Mouse (Mus musculus) liver, embryonic 14.5 days (tissue): ENCODE data around the gene Ttc41. TPM values are rescaled to one million over a fixed set of nuclear protein-coding genes. Genes with fewer than 3 reads are reported as not detected.

Experiments
- ATAC-seq: fragments of 200-750 bp; cut with Nextera tagmentation; 2 replicates; pipeline ENCODE4 v1.8.0; 2017; ENCODE audit warnings: moderate number of reproducible peaks, mild to moderate bottlenecking, moderate library complexity; ENCODE audit not compliant: insufficient read depth
- DNase-seq, 3 experiments: peaks; one replicate each; pipeline ENCODE4 v3.0.0-alpha.2; 2012 to 2013; ENCODE audit warnings: low read depth in 3 of 3, low spot score in 3 of 3
- H3K27ac ChIP-seq: fragments of 300-500 bp; sonication (generic); 2 replicates; pipeline ENCODE4 v1.5.1; 2014; ENCODE audit warnings: moderate library complexity, mild to moderate bottlenecking, control low read depth, inconsistent platforms
- H3K27me3 ChIP-seq: fragments of 300-500 bp; sonication (generic); 2 replicates; pipeline ENCODE4 v1.6.1; 2014; ENCODE audit warnings: mild to moderate bottlenecking, low read length, moderate library complexity; ENCODE audit not compliant: control insufficient read depth, insufficient read depth
- H3K36me3 ChIP-seq: fragments of 300-500 bp; sonication (generic); replicated peaks from 2 replicates; pipeline ENCODE4 v1.6.1; 2014; ENCODE audit warnings: low read depth; ENCODE audit not compliant: control insufficient read depth, insufficient read depth
- H3K4me1 ChIP-seq, 2 experiments: fragments of 200-500 bp in 1 of 2; fragments of 300-500 bp in 1 of 2; sonication (generic) in 1 of 2; replicated peaks; 2 replicates each; pipeline ENCODE4 v1.6.1; 2012 to 2014; ENCODE audit warnings: antibody characterized with exemption in 1 of 2, inconsistent platforms in 1 of 2, low read length in 1 of 2; ENCODE audit not compliant: control insufficient read depth in 2 of 2, insufficient read depth in 2 of 2
- H3K4me2 ChIP-seq: fragments of 300-500 bp; sonication (generic); 2 replicates; pipeline ENCODE4 v1.6.1; 2014; ENCODE audit warnings: low read depth, mild to moderate bottlenecking, control low read depth, moderate library complexity
- H3K4me3 ChIP-seq, 2 experiments: fragments of 200-500 bp in 1 of 2; fragments of 300-500 bp in 1 of 2; sonication (generic) in 1 of 2; 2 replicates each; pipeline ENCODE4 v1.5.1; 2012 to 2014; ENCODE audit warnings: low read depth in 2 of 2, low read length in 2 of 2, mild to moderate bottlenecking in 2 of 2, control low read depth in 1 of 2, inconsistent platforms in 1 of 2, moderate library complexity in 1 of 2; ENCODE audit not compliant: insufficient read depth in 1 of 2
- H3K9ac ChIP-seq: fragments of 300-500 bp; sonication (generic); replicated peaks from 2 replicates; pipeline ENCODE4 v1.6.1; 2014; ENCODE audit warnings: mild to moderate bottlenecking, control low read depth, moderate library complexity
- H3K9me3 ChIP-seq: fragments of 300-500 bp; sonication (generic); 2 replicates; pipeline ENCODE4 v1.6.1; 2016; ENCODE audit warnings: low read length, mixed read lengths; ENCODE audit not compliant: control insufficient read depth
- CTCF ChIP-seq: IDR thresholded peaks from 2 replicates; pipeline ENCODE4 v1.5.1; 2016; ENCODE audit warnings: antibody characterized with exemption, low read depth, control low read depth
- EP300 ChIP-seq: IDR thresholded peaks from 2 replicates; pipeline ENCODE4 v1.6.1; 2016; ENCODE audit warnings: antibody characterized with exemption, low read depth
- WGBS: fragments of 180-500 bp; shearing (Covaris S2); extraction: QIAGEN DNeasy Blood & Tissue Kit; methylation state at CpG from one replicate; pipeline ENCODE4 v1.1.7; 2014; ENCODE audit not compliant: insufficient replicate concordance; 5-methylcytosine and 5-hydroxymethylcytosine counted together
- polyA plus RNA-seq, 2 experiments: library from polyadenylated mRNA; depleted of rRNA in 1 of 2; stranded (reverse) in 1 of 2; unstranded in 1 of 2; fragments of >200 nt; fragmentation: Nextera tagmentation in 1 of 2; extraction: Ambion mirVana in 1 of 2; gene quantifications; 2 replicates each; pipeline versions ENCODE4 v1.2.1 to v1.2.3; 2012 to 2014

Ttc41 gene
- polyA plus RNA-seq, 2 experiments: 0.39 to 1.0 TPM

DNA sequence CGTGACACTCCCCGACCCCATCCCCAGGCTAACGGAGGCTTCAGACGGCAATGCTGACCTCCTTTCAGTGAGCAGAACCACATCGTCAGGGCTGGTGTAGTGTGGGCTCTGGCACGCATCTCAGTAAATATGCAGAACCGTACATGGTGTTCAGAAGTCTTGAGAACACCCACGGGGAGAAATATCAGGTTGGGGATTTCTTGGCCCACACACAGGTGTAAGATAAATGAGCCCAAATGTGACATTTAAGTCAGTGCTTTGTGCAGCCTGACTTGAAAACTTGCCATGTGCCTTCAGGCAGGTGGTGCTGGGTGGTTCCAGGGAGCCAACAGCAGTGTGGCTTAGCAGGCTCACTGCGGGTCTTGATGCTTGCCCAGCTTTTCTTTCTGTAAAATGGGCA lies 104.4 kb downstream of the Ttc41 start:
- no peak for DNase-seq
- no peak for ATAC-seq
- Histone ChIP-seq H3K36me3 (no peaks in the 10 kb centered on the region), H3K4me1 (no peaks in the 10 kb centered on the region), H3K27me3 (no peaks in the 10 kb centered on the region), H3K4me3 (no peak overlapping the region), H3K4me2 (no peak overlapping the region), H3K9me3 (no peaks in the 10 kb centered on the region), H3K9ac (no peak overlapping the region), H3K27ac (no peak overlapping the region)
- TF ChIP-seq EP300 (no peak), CTCF (no peak)
- WGBS: 79% methylated on average over 9 of the region's 9 CpGs

DNA sequence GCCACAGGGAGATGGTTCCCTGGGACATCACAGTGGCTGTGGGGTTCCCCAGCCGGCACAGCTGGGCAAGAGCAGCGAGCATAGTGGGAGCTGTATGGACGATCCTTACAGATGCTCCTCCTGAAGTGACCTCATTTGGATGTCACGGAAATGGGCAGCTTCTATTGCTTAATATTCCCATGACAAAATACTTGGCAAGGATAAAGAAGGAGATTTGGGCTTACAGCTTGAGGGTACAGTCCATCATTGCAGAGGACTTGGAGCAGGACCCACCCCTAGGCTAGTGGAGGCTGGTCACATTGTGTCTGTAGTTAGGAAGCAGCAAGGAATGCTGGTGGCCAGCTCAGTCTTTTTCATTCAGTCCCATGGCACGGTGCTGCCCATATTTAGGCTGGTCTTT lies 105.0 kb downstream of the Ttc41 start:
- DNase-seq: no peak
- TF ChIP-seq CTCF: no peak
- TF ChIP-seq EP300: no peak
- H3K27me3 ChIP-seq: no peaks in the 10 kb centered on the region
- no peak overlapping the region for H3K9ac ChIP-seq
- ATAC-seq: no peak
- no peak overlapping the region for H3K27ac ChIP-seq
- no peaks in the 10 kb centered on the region for H3K9me3 ChIP-seq
- no peak overlapping the region for H3K4me2 ChIP-seq
- WGBS: 68% methylated on average over 5 of the region's 5 CpGs
- H3K4me1 ChIP-seq: no peaks in the 10 kb centered on the region
- H3K4me3 ChIP-seq: no peak overlapping the region
- H3K36me3 ChIP-seq: no peaks in the 10 kb centered on the region

DNA sequence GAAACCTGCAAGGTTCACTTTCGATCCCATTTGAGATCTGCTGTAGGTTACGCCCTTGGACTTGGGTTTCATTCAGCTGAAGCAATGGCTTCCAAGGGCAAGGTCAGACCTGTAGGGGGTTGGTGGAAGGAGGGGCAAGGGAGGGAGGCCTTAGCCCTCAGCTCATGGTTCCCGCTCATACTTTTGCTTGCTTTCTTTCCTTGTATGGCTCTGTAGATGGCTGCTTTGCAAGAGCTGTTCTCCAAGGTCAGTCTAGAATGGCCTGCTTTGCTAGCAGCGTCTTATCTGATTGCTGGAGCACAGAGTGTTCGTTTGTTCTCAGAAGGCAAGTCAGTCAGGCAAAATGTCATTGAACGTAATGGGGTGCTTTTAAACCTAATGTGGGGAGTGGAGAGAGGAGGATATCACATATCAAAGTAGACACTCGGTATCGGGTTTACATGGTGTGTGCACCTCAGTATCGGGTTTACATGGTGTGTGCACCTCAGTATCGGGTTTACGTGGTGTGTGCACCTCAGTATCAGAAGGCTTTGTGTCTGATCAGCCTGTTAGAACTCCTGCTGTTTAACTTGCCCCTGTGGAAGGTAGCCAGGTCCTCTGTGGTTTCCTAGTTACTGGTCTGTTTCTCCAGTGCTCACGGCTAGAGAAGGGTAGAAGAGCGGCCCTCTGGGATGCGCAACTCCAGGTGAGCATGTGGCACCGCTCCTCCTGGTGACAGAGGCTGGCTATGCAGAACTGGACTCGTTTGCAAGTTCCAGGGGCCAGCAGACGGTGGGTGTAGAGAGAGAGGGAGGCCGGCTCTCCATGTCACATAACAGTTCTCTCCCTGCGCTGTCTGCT lies 108.9 kb downstream of the Ttc41 start:
- Histone ChIP-seq H3K9me3 (no peaks in the 10 kb centered on the region), H3K27ac (no peak overlapping the region), H3K4me3 (no peak overlapping the region), H3K4me2 (no peak overlapping the region), H3K36me3 (no peaks in the 10 kb centered on the region), H3K4me1 (0 out of 4 replicates have a peak, but pooled peaks cover 0 to 7% of the 10 kb centered on the region in 2 experiments), H3K9ac (no peak overlapping the region), H3K27me3 (no peaks in the 10 kb centered on the region)
- TF ChIP-seq EP300 (no peak), CTCF (no peak)
- no peak for ATAC-seq
- 65% methylated on average over 19 of the region's 19 CpGs for WGBS
- DNase-seq: no peak

DNA sequence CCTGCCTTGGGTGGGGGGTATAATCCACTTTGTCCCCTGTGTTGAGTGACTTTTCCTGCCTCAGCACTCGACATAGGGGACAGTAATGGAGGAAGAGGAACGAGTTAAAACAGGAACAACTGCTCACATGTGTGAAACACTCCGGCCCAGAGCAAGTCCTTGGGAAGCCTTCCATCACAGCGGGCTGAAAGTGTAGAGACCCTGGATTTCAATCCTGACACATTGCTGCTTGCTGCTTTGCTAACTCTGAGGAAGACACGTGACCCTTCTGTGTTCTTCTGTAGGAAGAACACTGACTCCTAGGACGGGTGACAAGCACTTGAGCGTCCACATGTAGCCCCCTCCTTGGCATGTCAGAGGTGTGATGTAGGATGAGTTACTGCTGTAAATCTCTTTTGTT lies 109.5 kb downstream of the Ttc41 start:
- Histone ChIP-seq H3K27me3 (no peaks in the 10 kb centered on the region), H3K4me2 (no peak overlapping the region), H3K9ac (no peak overlapping the region), H3K4me3 (no peak overlapping the region), H3K9me3 (no peaks in the 10 kb centered on the region), H3K4me1 (0 out of 4 replicates have a peak, but pooled peaks cover 0 to 7% of the 10 kb centered on the region in 2 experiments), H3K36me3 (no peaks in the 10 kb centered on the region), H3K27ac (no peak overlapping the region)
- no peak for DNase-seq
- TF ChIP-seq CTCF (no peak), EP300 (no peak)
- 55% methylated on average over 7 of the region's 7 CpGs for WGBS
- ATAC-seq: no peak

DNA sequence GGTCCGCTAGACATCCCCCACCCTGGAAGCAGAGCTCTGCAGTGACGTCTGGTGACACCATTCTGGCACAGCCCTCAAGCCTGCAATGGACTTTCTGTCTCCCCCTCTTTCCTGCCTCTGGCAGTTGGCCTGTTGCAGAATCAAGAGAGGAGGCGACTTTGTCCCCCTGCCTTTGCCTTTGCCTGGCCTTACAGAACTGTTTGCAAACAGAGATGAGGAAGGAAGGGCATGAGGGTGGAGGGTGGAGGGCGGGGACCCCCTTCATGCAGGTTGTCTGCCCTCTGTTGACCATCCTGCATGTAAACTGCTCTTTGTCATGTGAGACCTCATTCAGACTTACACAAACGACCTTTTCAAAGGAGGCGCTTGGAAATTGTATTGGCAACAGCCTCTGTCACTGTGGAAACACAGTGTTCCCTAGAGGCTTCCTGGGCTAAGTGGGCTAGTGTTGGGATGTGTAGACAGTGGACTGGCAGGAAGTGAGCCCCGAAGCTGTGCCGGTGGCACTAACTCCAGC lies 114.1 kb downstream of the Ttc41 start:
- Histone ChIP-seq H3K4me2 (no peak overlapping the region), H3K4me3 (no peak overlapping the region), H3K9me3 (no peaks in the 10 kb centered on the region), H3K27ac (no peak overlapping the region), H3K9ac (no peak overlapping the region), H3K4me1 (0 out of 4 replicates have a peak, but pooled peaks cover 0 to 7% of the 10 kb centered on the region in 2 experiments), H3K27me3 (no peaks in the 10 kb centered on the region), H3K36me3 (no peaks in the 10 kb centered on the region)
- WGBS: 53% methylated on average over 8 of the region's 8 CpGs
- no peak for TF ChIP-seq CTCF
- TF ChIP-seq EP300: no peak
- ATAC-seq (no peak), DNase-seq (no peak)
